Mouse (Mus musculus): Measurements from ENCODE around the gene Rrm1.
"Not testable (repeated sequence)": the region's sequence is repeated elsewhere in the genome, so short reads cannot be mapped to it uniquely, and the experiment has no call there.

The Rrm1 gene

DNA sequence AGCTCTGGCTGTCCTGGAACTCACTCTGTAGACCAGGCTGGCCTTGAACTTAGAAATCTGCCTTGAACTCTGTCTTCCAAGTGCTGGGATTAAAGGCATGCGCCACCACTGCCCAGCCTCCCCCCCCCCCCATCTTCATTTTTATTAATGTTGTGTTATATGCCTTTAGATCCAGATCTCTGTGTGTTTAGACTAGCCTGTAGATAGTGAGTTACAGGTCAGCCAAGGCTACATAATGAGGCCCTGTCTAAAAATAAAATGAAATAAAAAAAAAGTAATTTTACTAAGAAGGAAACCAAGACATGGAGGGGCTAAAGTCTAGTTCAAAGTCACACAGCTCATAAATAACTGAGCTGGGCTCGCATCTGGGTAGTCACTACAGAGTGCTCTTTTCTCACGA lies 37.4 kb downstream of the Rrm1 start:
- no peak for DNase-seq

DNA sequence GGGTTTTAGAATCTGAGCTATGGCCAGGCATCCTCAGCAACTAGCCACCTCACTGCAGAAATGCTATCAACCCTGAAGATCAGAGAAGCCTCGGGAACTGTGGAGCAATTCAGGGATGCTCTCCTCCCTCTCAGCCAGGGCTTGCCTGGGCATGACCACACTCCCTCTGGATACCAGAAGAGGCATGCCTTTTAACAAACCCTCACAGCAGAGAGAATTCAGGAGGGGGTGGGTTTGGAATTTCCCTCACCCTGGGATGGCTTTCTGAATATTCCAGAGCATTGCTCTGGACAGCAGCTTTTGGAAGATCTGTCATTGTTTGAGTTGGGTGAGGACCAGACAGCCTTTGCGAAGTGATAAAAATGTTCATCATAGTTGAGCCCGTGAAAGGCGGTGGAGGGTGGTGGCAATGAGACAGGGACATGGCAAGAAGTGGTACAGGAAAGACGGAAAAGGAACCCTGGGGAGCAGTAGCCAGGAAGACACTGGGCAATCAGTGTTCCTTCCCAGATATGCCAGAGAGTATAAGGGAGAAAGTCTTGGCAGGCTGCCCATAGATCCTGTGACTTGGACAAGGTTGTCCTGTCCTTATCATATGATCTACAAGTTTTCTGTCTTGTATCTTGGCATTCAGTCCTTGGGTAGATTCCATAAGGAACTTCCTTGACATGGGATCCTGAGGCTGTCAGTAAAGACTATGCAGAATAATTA lies 38.0 kb downstream of the Rrm1 start:
- no peak for DNase-seq

DNA sequence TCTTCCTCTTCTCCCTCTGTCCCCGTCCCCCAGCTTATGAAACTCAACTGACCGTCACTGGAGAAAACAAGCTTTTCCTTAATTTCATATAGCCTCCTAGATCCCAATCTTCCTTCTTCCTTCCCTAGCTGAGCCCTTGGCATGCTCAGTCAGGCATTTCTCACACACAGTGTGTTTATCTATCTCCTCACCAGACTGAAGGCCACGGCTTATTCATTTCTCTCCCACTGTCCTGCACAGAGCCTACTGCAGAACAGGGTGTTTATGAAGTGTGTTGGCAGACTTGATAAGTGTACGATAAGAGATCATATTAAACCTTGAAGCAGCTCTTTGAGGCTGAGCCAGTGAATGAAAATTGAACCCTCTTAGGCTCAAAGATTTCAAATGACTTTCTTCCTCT lies 39.3 kb downstream of the Rrm1 start:
- DNase-seq, result no peak

DNA sequence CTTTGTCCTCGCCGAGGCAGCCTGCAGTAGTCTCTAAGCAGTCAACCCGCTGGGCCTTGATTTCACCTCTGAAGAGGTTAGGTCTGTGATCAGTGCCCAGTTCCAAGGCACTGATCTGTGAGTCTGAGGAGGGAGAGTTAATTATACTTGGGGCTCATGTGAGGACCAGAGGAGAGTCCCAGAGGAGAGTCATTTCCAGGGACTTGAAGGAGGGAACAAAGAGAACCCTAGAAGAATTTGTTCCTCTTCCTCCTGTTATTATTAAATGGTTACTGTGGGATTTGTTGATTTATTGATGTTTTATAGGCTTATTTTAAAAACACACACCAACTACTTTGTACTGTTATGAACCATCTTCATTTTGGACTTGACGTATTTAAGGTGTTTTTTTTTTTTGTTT lies 40.1 kb downstream of the Rrm1 start, which contains the start of gene Olfr543:
Olfr543 (minus strand) TSS at position 101 of the 400 bp plus-strand sequence.
- no peak for DNase-seq

DNA sequence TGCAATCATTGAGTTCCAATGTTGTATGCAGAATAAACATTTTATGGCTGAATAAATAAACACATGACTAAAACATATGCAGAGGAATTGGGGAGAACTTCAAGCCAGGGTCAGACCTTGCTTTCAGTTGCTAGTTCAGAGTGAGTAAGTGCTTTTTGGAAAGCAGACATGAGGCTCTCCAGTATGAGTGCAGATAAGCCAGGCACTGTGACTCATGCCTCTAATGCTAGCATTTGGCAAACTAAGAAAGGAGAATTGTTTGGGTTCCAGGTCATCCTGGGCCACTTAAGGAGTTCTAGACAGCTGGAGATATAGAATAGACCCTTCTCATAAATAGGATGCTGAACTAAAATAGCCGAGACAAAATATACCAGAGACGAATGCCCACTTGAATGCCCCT lies 42.2 kb downstream of the Rrm1 start:
- no peak for DNase-seq

DNA sequence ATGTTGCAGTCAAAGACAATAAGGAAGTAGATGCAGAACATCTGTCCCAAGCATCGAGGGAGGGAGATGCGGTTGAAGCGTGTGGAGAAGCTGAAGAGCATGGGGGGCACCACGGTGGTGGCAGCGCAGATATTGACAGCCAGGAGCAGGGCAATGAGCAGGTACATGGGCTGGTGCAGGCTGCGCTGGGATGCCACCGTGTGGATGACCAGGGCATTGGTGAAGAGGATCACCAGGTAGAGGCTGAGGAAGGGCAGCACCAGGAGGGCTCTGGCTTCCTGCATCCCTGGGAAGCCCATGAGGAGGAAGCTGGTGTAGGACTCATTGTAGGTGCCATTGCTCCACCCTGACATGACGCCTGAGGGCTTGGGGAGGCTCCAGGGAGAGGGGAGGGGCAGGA lies 43.3 kb downstream of the Rrm1 start:
- DNase-seq, result not testable (repeated sequence)

DNA sequence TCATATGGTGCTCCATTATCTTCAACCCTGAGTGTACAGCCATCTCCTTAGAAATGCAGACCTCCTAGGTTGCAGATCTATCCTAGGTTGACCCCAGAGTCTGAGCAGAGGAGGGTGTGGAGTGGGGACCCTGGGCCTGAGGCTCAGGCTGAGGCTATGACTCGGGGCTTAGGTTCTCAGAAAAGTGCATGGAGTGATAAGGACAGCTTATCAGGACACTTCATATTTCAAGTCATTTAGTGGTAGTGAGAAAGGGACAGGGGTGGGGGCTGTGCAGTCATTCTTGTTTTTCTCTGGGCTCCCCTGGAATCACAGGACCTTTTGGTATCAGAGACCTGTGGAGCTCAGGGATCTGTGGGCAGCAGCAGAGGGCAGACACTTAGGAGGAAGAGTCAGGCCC lies 44.6 kb downstream of the Rrm1 start:
- DNase-seq, result no peak

DNA sequence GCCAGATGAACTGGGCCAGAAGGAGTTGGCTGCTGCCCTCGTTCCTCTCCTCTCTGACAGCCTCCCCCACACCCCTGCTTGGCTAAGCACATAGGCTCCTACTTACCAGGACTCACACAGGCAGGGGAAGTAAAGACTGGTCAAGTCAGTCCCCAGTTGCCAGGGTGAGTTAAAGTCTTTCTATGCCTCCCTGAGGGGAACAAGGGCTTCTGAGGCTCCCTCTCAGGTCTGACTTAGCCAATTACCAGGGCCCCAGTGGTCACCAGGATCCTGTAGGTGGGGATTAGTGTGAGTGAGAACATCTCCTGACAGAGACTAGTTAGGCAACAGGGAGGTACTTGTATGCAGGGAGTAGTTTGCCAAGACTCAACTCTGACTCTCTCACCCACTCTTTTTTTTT lies 46.7 kb downstream of the Rrm1 start, which contains the start of gene Olfr544:
Olfr544 (minus strand) TSS at position 153 of the 400 bp plus-strand sequence.
- no peak for DNase-seq

DNA sequence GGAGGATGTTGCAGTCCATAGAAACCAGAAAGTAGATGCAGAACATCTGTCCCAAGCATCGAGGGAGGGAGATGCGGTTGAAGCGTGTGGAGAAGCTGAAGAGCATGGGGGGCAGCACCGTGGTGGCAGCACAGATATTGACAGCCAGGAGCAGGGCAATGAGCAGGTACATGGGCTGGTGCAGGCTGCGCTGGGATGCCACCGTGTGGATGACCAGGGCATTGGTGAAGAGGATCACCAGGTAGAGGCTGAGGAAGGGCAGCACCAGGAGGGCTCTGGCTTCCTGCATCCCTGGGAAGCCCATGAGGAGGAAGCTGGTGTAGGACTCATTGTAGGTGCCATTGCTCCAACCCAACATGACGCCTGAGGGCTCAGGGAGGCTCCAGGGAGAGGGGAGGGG lies 52.9 kb downstream of the Rrm1 start:
- not testable (repeated sequence) for DNase-seq

DNA sequence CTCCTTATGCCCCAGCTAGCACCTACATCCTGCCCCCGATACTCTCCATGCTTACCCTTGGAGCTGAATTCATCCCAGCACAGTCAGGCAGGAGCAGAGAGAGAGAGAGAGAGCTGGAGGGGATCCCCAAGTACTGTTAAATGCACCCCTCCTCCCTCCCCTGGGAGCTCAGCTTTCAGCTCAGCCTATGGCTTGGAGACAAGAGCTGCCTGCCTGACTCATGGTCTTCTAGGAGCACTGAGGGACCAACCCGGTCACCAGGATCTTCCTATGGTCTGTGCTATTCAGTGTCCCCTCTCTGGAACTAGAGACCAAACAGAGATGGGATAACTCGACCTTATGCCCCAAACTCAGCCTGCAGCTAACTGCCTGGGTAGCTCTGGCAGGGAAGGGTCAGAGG lies 58.0 kb downstream of the Rrm1 start, which contains the start of gene Olfr545:
Olfr545 (minus strand) TSS at position 101 of the 400 bp plus-strand sequence.
- DNase-seq, result no peak

DNA sequence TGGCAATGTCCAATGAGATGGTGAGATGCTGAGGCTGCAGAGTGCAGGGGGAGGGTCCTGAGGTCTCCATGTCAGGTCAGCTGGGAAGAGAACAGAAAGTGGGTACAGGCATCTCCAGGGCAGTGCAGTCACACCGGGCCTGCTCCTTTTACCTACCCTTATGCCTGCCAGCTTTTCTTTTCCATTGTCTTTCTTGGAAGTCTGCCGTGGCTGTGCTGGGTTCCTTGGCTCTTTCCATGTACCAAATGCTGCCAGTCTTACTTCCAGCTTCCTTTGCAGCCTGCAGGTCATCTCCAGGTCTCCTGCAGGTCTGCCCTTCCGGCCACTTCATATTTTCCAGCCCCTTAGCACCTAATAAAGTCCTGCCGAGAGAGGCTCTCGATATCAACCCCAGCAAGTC lies 60.5 kb downstream of the Rrm1 start:
- peak; percentile 33 for DNase-seq

DNA sequence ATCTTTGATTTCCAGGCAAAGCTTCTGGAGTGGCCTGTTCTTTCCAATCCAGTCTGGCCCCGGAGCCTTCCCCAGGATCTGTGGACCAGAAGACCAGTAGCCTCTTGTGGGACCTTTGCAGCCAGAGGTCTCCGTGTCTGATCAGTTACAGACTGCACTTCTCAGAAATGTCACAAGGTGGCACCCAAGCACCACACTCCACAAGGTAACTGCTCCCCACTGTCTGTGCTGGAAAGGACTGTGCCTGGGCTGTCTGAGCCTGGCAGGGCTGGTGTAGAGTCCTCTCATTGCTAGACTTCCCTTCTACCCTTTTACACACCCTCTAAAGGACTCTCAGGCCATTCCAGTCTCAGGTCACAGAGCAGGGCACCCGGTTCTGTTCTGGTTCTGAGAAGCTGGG lies 65.4 kb downstream of the Rrm1 start:
- peak; percentile 75 for DNase-seq

DNA sequence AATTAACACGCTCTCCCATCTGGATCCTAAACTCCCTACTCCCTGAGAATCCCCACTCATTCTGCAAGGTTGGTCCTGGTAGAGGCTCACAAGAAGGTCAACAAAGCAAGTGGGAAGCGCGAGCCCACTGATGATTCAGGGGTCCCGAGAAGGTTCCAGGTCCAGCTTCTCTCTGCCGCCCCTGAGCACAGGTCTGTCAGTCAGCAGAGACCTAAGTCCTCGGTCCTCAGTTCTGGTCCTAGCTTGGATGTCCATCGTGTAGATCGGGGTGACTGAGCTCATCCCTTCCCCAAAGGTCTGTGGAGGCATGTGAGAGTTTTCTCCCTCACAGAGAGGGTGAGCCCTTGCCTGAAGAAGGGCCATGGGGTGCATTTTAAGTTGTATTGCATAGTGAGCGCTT lies 66.6 kb downstream of the Rrm1 start:
- DNase-seq, result no peak

DNA sequence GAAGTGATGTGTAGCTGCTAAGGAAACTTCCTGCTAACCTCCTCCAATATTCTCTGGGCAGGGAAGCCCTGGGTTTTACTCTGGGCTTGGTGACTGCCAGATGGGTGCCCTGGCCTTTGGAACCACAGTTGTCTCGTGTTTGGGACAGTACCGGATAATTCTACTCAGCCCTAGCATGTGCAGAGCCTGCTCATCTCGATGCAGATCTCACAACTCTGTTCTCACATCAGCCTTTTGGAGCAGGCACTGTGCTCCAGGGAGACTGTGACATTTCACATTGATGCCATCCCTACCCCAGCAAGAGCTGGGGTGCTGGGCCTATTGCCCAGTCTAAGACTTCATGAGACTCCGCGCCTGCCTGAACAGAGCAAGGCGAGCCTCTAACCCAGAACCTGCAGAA lies 67.2 kb downstream of the Rrm1 start:
- DNase-seq, result no peak

DNA sequence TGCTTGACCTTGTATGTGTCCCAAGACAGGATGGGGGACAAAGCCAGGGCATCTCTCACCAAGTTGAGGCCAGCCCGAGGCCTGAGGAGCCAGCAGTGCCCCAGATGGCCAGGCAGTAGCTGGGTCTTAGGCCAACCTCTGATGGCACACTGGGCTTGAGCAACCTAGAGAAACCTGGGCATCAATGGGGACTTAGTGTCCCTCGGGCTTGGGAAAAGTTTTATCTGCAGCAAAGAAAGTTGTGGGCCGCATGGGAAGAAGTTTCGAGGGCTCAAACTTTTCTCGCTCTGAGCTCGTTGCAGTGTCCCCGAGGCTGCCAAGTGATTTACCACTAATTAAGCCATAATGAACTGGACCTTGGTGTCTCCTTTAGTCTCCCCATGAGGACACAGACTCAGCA lies 68.2 kb downstream of the Rrm1 start:
- no peak for DNase-seq

DNA sequence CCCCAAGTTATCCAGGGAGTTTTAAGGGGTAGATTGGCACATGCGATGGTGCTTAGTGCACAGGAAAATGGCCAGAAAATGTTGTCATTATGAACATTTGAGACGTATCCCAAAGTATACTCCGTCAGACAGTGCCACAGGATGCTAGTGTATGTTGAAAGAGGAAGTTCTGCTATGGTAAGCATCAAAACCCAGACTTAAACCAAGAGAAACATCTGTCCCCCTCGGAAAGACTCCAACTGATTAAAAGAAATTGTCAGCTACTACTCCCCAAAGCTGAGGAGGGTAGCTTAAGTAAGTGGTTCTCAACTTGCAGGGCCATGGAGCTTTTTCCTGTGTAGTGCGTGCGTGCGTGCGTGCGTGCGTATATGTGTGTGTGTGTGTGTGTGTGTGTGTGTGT lies 70.4 kb downstream of the Rrm1 start:
- DNase-seq, result no peak

DNA sequence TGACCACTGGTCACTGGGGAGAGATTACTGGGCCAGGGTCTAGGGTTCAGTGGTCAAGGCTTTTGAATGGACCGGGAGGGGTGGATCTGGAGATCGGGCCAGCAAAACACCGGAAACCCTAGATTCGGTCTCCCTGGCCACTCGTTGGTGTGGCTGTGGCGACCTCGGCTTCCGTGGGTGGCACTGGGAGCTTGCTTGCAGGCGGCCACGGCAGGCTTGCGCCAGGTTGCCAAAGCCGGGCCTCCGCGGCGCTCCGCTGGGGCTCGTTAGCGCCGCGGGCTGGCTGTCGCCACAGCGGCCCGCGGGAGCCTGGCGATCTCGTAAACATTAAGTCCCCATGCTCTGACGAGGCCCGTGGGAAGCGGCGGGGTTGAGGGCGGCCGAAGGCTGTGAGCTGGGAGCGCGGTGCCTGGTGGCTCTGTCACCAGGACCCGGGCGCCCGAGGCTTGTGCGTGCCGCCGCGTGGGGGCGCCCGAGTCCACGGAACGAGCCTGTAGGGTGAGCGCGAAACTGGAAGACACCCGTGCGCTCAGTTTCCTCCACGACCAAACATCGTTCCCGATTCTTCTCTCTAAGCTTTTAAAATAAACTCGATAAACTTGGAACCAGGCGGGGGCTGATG lies 71.4 kb downstream of the Rrm1 start:
- DNase-seq, result peak; percentile 85

DNA sequence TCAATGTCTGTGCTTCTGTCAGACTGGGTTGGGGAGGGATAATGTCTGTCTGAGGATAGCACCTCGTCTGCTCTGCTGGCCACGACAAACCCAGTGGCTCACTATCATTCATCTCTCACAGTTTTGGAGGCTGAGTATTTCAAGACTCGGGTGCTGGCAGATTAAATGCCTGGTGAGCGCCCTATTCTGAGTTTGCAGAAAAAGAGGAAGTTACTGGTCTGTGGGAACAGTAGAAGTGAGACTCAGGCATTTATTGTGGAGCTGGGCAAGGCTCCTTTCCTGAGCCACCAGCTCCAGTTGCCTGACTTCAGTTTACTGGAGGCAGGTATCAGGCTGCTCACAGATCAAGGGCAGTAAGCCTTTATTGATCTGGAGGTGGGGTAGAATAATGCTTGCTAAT lies 72.6 kb downstream of the Rrm1 start:
- no peak for DNase-seq

DNA sequence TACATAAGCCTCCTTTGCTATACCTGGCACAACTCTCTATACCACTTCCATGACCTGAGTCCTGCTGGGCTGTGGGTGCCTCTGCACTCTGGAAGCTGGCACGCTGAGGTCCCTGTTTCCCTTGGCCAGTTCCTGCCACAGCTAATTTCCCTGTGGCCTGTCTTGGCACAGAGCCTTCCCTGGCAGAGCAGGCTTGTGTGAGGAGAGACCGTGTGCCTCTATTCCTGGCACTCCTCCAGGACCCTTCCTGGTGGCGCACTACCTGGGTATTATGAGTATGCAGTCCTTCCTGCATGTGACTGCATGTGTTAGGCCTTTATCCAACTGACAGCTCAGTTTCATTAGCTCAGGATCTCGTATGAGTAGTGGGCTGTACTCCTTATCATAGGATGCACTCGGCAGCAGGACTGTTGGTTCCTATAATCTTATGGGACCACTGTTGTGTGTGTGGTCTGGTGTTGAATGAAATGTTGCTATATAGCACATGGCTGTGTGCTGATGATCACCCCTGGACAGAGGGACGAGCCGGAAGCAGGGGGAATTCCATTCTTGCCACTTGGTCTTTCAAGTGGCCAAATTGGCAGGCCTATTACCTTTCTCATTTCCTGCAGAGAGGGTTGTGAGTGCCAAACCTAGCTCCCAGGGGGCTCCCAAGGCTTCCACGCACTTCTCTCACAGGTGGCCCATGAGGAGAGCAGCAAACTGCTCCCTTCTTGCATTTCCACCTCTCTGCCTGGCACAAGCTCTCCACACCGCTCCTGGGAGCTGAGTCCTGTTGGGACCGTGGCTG lies 75.0 kb downstream of the Rrm1 start:
- no peak for DNase-seq

DNA sequence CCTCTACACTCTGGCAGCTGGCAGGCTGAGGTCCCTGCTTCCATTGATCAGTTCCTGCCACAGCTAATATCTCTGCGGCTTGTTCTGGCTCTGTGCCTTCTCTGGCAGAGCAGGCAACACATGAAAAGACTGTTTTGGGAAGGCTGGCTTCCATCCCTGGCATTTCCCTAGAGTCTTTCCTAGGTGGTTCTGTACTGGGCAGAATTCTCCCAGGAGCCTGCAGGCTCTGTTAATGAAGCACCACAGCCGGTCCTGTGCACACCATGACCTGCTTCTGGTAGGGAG lies 75.5 kb downstream of the Rrm1 start:
- DNase-seq, result no peak

Measured in cerebellum, adult 8-10 months (tissue).